Mouse (Mus musculus) heart, embryonic 16.5 days (tissue): ENCODE data around the gene Ankfy1. TPM values are rescaled to one million over a fixed set of nuclear protein-coding genes. Genes with fewer than 3 reads are reported as not detected.

Source experiments
- ATAC-seq: fragments of 200-750 bp; cut with Nextera tagmentation; replicated peaks from 2 replicates; pipeline ENCODE4 v1.8.0; 2017; ENCODE audit warnings: moderate number of reproducible peaks; ENCODE audit not compliant: insufficient read depth, low FRiP score; ENCODE audit errors: extremely low read depth
- H3K27ac ChIP-seq: fragments of 300-500 bp; sonication (generic); 2 replicates; pipeline ENCODE4 v1.5.1; 2014; ENCODE audit warnings: mild to moderate bottlenecking, low read length, control low read depth, moderate library complexity
- H3K27me3 ChIP-seq: fragments of 300-500 bp; sonication (generic); 2 replicates; pipeline ENCODE4 v1.6.1; 2014; ENCODE audit warnings: low read length, mixed read lengths; ENCODE audit not compliant: control insufficient read depth, insufficient read depth
- H3K36me3 ChIP-seq: fragments of 300-500 bp; sonication (generic); 2 replicates; pipeline ENCODE4 v1.6.1; 2014; ENCODE audit not compliant: control insufficient read depth, insufficient read depth
- H3K4me1 ChIP-seq: fragments of 300-500 bp; sonication (generic); 2 replicates; pipeline ENCODE4 v1.6.1; 2014; ENCODE audit warnings: low read length, mixed read lengths; ENCODE audit not compliant: control insufficient read depth, insufficient read depth
- H3K4me2 ChIP-seq: fragments of 300-500 bp; sonication (generic); 2 replicates; pipeline ENCODE4 v1.6.1; 2014; ENCODE audit warnings: low read depth, mild to moderate bottlenecking, control low read depth, low read length
- H3K4me3 ChIP-seq: fragments of 300-500 bp; sonication (generic); 2 replicates; pipeline ENCODE4 v1.5.1; 2014; ENCODE audit warnings: mild to moderate bottlenecking, control low read depth, low read length
- H3K9ac ChIP-seq: fragments of 300-500 bp; sonication (generic); 2 replicates; pipeline ENCODE4 v1.6.1; 2014; ENCODE audit warnings: low read length, control low read depth
- H3K9me3 ChIP-seq: fragments of 300-500 bp; sonication (generic); replicated peaks from 2 replicates; pipeline ENCODE4 v1.6.1; 2016; ENCODE audit warnings: low read length; ENCODE audit not compliant: control insufficient read depth
- WGBS: fragments of 180-500 bp; shearing (Covaris S2); extraction: QIAGEN DNeasy Blood & Tissue Kit; methylation state at CpG from one replicate; pipeline ENCODE4 v1.1.7; 2014; 5-methylcytosine and 5-hydroxymethylcytosine counted together
- polyA plus RNA-seq: library from polyadenylated mRNA; unstranded; fragments of >200 nt; fragmentation: Nextera tagmentation; extraction: Ambion mirVana; gene quantifications from 2 replicates; pipeline ENCODE4 v1.2.1, GENCODE M21; 2015

Gene Ankfy1
- polyA plus RNA-seq, 1 experiment from 2014 or later: 16.1 TPM

GRCm38 (mm10) chr11:72671294-72671988 is 18.4 kb upstream of the Ankfy1 start:
- WGBS: 61% methylated on average over 6 of the region's 6 CpGs
- H3K27ac ChIP-seq: no peak overlapping the region

GRCm38 (mm10) chr11:72672438-72672837 is 17.4 kb upstream of the Ankfy1 start:
- ATAC-seq: no peak
- Histone ChIP-seq H3K4me1 (peaks cover 6% of the 10 kb centered on the region; the same call in 1 of the 2 replicates), H3K27me3 (no peaks in the 10 kb centered on the region), H3K27ac (no peak overlapping the region), H3K9ac (no peak overlapping the region), H3K9me3 (no peaks in the 10 kb centered on the region), H3K36me3 (0 out of 2 replicates have a peak, but pooled peaks cover 4% of the 10 kb centered on the region), H3K4me2 (no peak overlapping the region), H3K4me3 (no peak overlapping the region)
- WGBS: 73% methylated on average over 1 of the region's 1 CpGs

More at GRCm38 (mm10) chr11:72671294-72671988, 18.4 kb upstream of the Ankfy1 start:
- H3K36me3 ChIP-seq: 0 out of 2 replicates have a peak, but pooled peaks cover 4% of the 10 kb centered on the region
- H3K4me1 ChIP-seq: peaks cover 6% of the 10 kb centered on the region; the same call in 1 of the 2 replicates
- no peak overlapping the region for H3K4me2 ChIP-seq
- H3K27me3 ChIP-seq: no peaks in the 10 kb centered on the region
- no peak overlapping the region for H3K4me3 ChIP-seq
- ATAC-seq: no peak
- no peak overlapping the region for H3K9ac ChIP-seq
- H3K9me3 ChIP-seq: no peaks in the 10 kb centered on the region

- Histone ChIP-seq H3K9me3 (no peaks in the 10 kb centered on the region), H3K27me3 (no peaks in the 10 kb centered on the region), H3K36me3 (peaks cover under 1% of the 10 kb centered on the region; the same call in 1 of the 2 replicates), H3K9ac (no peak overlapping the region), H3K4me1 (peaks cover 6% of the 10 kb centered on the region; the same call in 1 of the 2 replicates), H3K27ac (no peak overlapping the region), H3K4me3 (no peak overlapping the region), H3K4me2 (no peak overlapping the region)
- 72% methylated on average over 2 of the region's 2 CpGs for WGBS
- ATAC-seq: no peak
Measured at GRCm38 (mm10) chr11:72675280-72675679, 14.5 kb upstream of the Ankfy1 start.

GRCm38 (mm10) chr11:72680726-72681125 is 9.1 kb upstream of the Ankfy1 start:
- Histone ChIP-seq H3K27me3 (no peaks in the 10 kb centered on the region), H3K9me3 (no peaks in the 10 kb centered on the region), H3K36me3 (peaks cover 15% of the 10 kb centered on the region; the same call in 1 of the 2 replicates), H3K27ac (no peak overlapping the region), H3K9ac (no peak overlapping the region), H3K4me1 (no peaks in the 10 kb centered on the region), H3K4me2 (no peak overlapping the region), H3K4me3 (no peak overlapping the region)
- ATAC-seq: no peak

GRCm38 (mm10) chr11:72683402-72683801 is 6.4 kb upstream of the Ankfy1 start:
- H3K36me3 ChIP-seq: peaks cover 19% of the 10 kb centered on the region
- WGBS: 98% methylated on average over 2 of the region's 2 CpGs

GRCm38 (mm10) chr11:72686697-72687096 is 3.1 kb upstream of the Ankfy1 start:
- no peak for ATAC-seq
- H3K36me3 ChIP-seq: peaks cover 10% of the 10 kb centered on the region

More at GRCm38 (mm10) chr11:72683402-72683801, 6.4 kb upstream of the Ankfy1 start:
- H3K4me3 ChIP-seq: no peak overlapping the region
- no peak for ATAC-seq
- H3K27ac ChIP-seq: no peak overlapping the region
- H3K4me2 ChIP-seq: no peak overlapping the region
- H3K9me3 ChIP-seq: no peaks in the 10 kb centered on the region
- no peaks in the 10 kb centered on the region for H3K4me1 ChIP-seq
- no peaks in the 10 kb centered on the region for H3K27me3 ChIP-seq
- no peak overlapping the region for H3K9ac ChIP-seq

GRCm38 (mm10) chr11:72688242-72688641 is 1.6 kb upstream of the Ankfy1 start:
- ATAC-seq: no peak
- no peak overlapping the region for H3K9ac ChIP-seq
- no peaks in the 10 kb centered on the region for H3K9me3 ChIP-seq
- H3K4me3 ChIP-seq: no peak overlapping the region
- H3K36me3 ChIP-seq: peaks cover 10% of the 10 kb centered on the region
- WGBS: 20% methylated on average over 5 of the region's 5 CpGs
- no peaks in the 10 kb centered on the region for H3K27me3 ChIP-seq
- peaks cover 24% of the 10 kb centered on the region for H3K4me1 ChIP-seq
- H3K4me2 ChIP-seq: no peak overlapping the region
- H3K27ac ChIP-seq: no peak overlapping the region

More at GRCm38 (mm10) chr11:72686697-72687096, 3.1 kb upstream of the Ankfy1 start:
- Histone ChIP-seq H3K4me2 (no peak overlapping the region), H3K4me1 (peaks cover 18% of the 10 kb centered on the region), H3K9me3 (no peaks in the 10 kb centered on the region), H3K4me3 (no peak overlapping the region), H3K9ac (no peak overlapping the region), H3K27ac (no peak overlapping the region), H3K27me3 (no peaks in the 10 kb centered on the region)

GRCm38 (mm10) chr11:72689115-72689514 is 691 bp upstream of the Ankfy1 start:
- ATAC-seq: no peak
- H3K9ac ChIP-seq: peak overlapping the region; percentile 92

GRCm38 (mm10) chr11:72692353-72692752 is 2.5 kb downstream of the Ankfy1 start:
- Histone ChIP-seq H3K9ac (no peak overlapping the region), H3K27me3 (no peaks in the 10 kb centered on the region), H3K4me2 (no peak overlapping the region), H3K4me3 (no peak overlapping the region), H3K4me1 (peaks cover 24% of the 10 kb centered on the region), H3K36me3 (peaks cover under 1% of the 10 kb centered on the region; the same call in 1 of the 2 replicates), H3K9me3 (no peaks in the 10 kb centered on the region), H3K27ac (no peak overlapping the region)
- no peak for ATAC-seq
- WGBS: 81% methylated on average over 4 of the region's 4 CpGs

More at GRCm38 (mm10) chr11:72689115-72689514, 691 bp upstream of the Ankfy1 start:
- peaks cover 8% of the 10 kb centered on the region for H3K36me3 ChIP-seq
- H3K9me3 ChIP-seq: no peaks in the 10 kb centered on the region
- H3K4me2 ChIP-seq: peak overlapping the region; percentile 76
- no peaks in the 10 kb centered on the region for H3K27me3 ChIP-seq
- no peak overlapping the region for H3K27ac ChIP-seq
- 40% methylated on average over 3 of the region's 3 CpGs for WGBS
- H3K4me3 ChIP-seq: peak overlapping the region; percentile 99
- peaks cover 24% of the 10 kb centered on the region for H3K4me1 ChIP-seq
